Mouse (Mus musculus): ENCODE results near the gene 1500009C09Rik. TPM values are rescaled to one million over a fixed set of nuclear protein-coding genes. Genes with fewer than 3 reads are reported as not detected.

1500009C09Rik gene
- total RNA-seq, 2 experiments from 2014 or later = not detected

- DNase-seq = no peak
Measured at GRCm38 (mm10) chr15:82251579-82251978, 618 bp upstream of the 1500009C09Rik start.

GRCm38 (mm10) chr15:82255248-82255647 lies 3.1 kb downstream of the 1500009C09Rik start:
- DNase-seq = no peak

GRCm38 (mm10) chr15:82255944-82256383 lies 3.8 kb downstream of the 1500009C09Rik start:
- no peak for DNase-seq

GRCm38 (mm10) chr15:82259510-82259909 lies 7.3 kb downstream of the 1500009C09Rik start:
- no peak for DNase-seq

- no peak for DNase-seq
Measured at GRCm38 (mm10) chr15:82266356-82266755, 14.2 kb downstream of the 1500009C09Rik start.

GRCm38 (mm10) chr15:82268185-82268584 lies 16.0 kb downstream of the 1500009C09Rik start:
- no peak for DNase-seq

GRCm38 (mm10) chr15:82268783-82269182 lies 16.6 kb downstream of the 1500009C09Rik start:
- DNase-seq = no peak

GRCm38 (mm10) chr15:82271201-82271600 lies 19.0 kb downstream of the 1500009C09Rik start:
- no peak for DNase-seq

GRCm38 (mm10) chr15:82272295-82272694 lies 20.1 kb downstream of the 1500009C09Rik start:
- no peak for DNase-seq

GRCm38 (mm10) chr15:82274593-82274926 lies 22.4 kb downstream of the 1500009C09Rik start, which contains the start of gene Sept3:
Sept3 (plus strand) TSS chr15:82274893.
- DNase-seq = no peak

GRCm38 (mm10) chr15:82274927-82275901 lies 23.0 kb downstream of the 1500009C09Rik start:
- no peak for DNase-seq

- no peak for DNase-seq
Measured at GRCm38 (mm10) chr15:82277591-82277990, 25.4 kb downstream of the 1500009C09Rik start.

GRCm38 (mm10) chr15:82280638-82281037 lies 28.4 kb downstream of the 1500009C09Rik start:
- no peak for DNase-seq

- no peak for DNase-seq
Measured at GRCm38 (mm10) chr15:82286157-82286556, 34.0 kb downstream of the 1500009C09Rik start.

- DNase-seq = no peak
Measured at GRCm38 (mm10) chr15:82290252-82290651, 38.1 kb downstream of the 1500009C09Rik start.

- no peak for DNase-seq
Measured at GRCm38 (mm10) chr15:82292851-82293250, 40.7 kb downstream of the 1500009C09Rik start.

- DNase-seq = no peak
Measured at GRCm38 (mm10) chr15:82293271-82293711, 41.1 kb downstream of the 1500009C09Rik start.

- no peak for DNase-seq
Measured at GRCm38 (mm10) chr15:82294059-82294458, 41.9 kb downstream of the 1500009C09Rik start.

GRCm38 (mm10) chr15:82298764-82299561 lies 46.8 kb downstream of the 1500009C09Rik start, which contains the start of gene Wbp2nl:
Wbp2nl (plus strand) TSS chr15:82298954.
- no peak for DNase-seq

GRCm38 (mm10) chr15:82307107-82307506 lies 54.9 kb downstream of the 1500009C09Rik start:
- DNase-seq = no peak

GRCm38 (mm10) chr15:82308416-82308815 lies 56.2 kb downstream of the 1500009C09Rik start:
- DNase-seq = no peak

All from gastrocnemius, postnatal 25 days (tissue).